Mouse (Mus musculus) liver, embryonic 14.5 days (tissue): ENCODE measurements around the gene Tmem56.

ENCODE experiments used
- CTCF ChIP-seq: IDR thresholded peaks from 2 replicates; pipeline ENCODE4 v1.5.1; 2016; ENCODE audit warnings: antibody characterized with exemption, low read depth, control low read depth
- EP300 ChIP-seq: IDR thresholded peaks from 2 replicates; pipeline ENCODE4 v1.6.1; 2016; ENCODE audit warnings: antibody characterized with exemption, low read depth

- TF ChIP-seq CTCF (no peak), EP300 (no peak)
Observed at GRCm38 (mm10) chr3:121189199-121189598, 93.7 kb downstream of the Tmem56 start.
